Mouse (Mus musculus): ENCODE results near the gene Afap1. TPM values are rescaled to one million over a fixed set of nuclear protein-coding genes. Genes with fewer than 3 reads are reported as not detected.
A peak's percentile ranks its signal among the peaks of the same experiment; 100 is the strongest.

The Afap1 gene
- polyA plus RNA-seq, 1 experiment: 19.8 TPM

GRCm38 (mm10) chr5:35933059-35933458, 39.9 kb downstream of the Afap1 start:
- DNase-seq (ENCODE audit: low read depth): no peak

GRCm38 (mm10) chr5:35935939-35936338, 42.8 kb downstream of the Afap1 start:
- DNase-seq (ENCODE audit: low read depth): no peak

GRCm38 (mm10) chr5:35938249-35939223, 45.4 kb downstream of the Afap1 start:
- no peak for DNase-seq (ENCODE audit: low read depth)

- DNase-seq (ENCODE audit: low read depth): no peak
These were observed 46.8 kb downstream of the Afap1 start for GRCm38 (mm10) chr5:35939958-35940357.

GRCm38 (mm10) chr5:35943541-35943940, 50.4 kb downstream of the Afap1 start:
- peak; percentile 52 for DNase-seq (ENCODE audit: low read depth)

- no peak for DNase-seq (ENCODE audit: low read depth)
These were observed 53.7 kb downstream of the Afap1 start for GRCm38 (mm10) chr5:35946841-35947240.

GRCm38 (mm10) chr5:35947427-35947826, 54.3 kb downstream of the Afap1 start:
- DNase-seq (ENCODE audit: low read depth): no peak

- no peak for DNase-seq (ENCODE audit: low read depth)
These were observed 55.3 kb downstream of the Afap1 start for GRCm38 (mm10) chr5:35948225-35948975.

- no peak for DNase-seq (ENCODE audit: low read depth)
These were observed 55.9 kb downstream of the Afap1 start for GRCm38 (mm10) chr5:35949061-35949460.

- DNase-seq (ENCODE audit: low read depth): no peak
These were observed 57.4 kb downstream of the Afap1 start for GRCm38 (mm10) chr5:35950504-35950903.

- no peak for DNase-seq (ENCODE audit: low read depth)
These were observed 61.1 kb downstream of the Afap1 start for GRCm38 (mm10) chr5:35954055-35954718.

GRCm38 (mm10) chr5:35956268-35956667, 63.1 kb downstream of the Afap1 start:
- no peak for DNase-seq (ENCODE audit: low read depth)

- DNase-seq (ENCODE audit: low read depth): no peak
These were observed 65.6 kb downstream of the Afap1 start for GRCm38 (mm10) chr5:35958681-35959080.

- no peak for DNase-seq (ENCODE audit: low read depth)
These were observed 67.0 kb downstream of the Afap1 start for GRCm38 (mm10) chr5:35960168-35960567.

GRCm38 (mm10) chr5:35961271-35961670, 68.2 kb downstream of the Afap1 start:
- DNase-seq (ENCODE audit: low read depth): no peak

- DNase-seq (ENCODE audit: low read depth): no peak
These were observed 70.5 kb downstream of the Afap1 start for GRCm38 (mm10) chr5:35963635-35964034.

GRCm38 (mm10) chr5:35965036-35965435, 71.9 kb downstream of the Afap1 start:
- DNase-seq (ENCODE audit: low read depth): no peak

- no peak for DNase-seq (ENCODE audit: low read depth)
These were observed 76.7 kb downstream of the Afap1 start for GRCm38 (mm10) chr5:35969857-35970256.

- no peak for DNase-seq (ENCODE audit: low read depth)
These were observed 77.4 kb downstream of the Afap1 start for GRCm38 (mm10) chr5:35970380-35971105.

- no peak for DNase-seq (ENCODE audit: low read depth)
These were observed 78.9 kb downstream of the Afap1 start for GRCm38 (mm10) chr5:35971841-35972578.

- DNase-seq (ENCODE audit: low read depth): no peak
These were observed 79.6 kb downstream of the Afap1 start for GRCm38 (mm10) chr5:35972739-35973138.

Measured in gonadal fat pad, adult 2 months (tissue).